Mouse (Mus musculus) adrenal gland, adult 2 months (tissue): ENCODE measurements around the gene Mrps33. TPM values are rescaled to one million over a fixed set of nuclear protein-coding genes. Genes with fewer than 3 reads are reported as not detected.

ENCODE experiments used
- DNase-seq: peaks from one replicate; pipeline ENCODE4 v3.0.0; 2021
- polyA plus RNA-seq: library from polyadenylated mRNA; depleted of rRNA; stranded (reverse); fragments of >200 nt; gene quantifications from 2 replicates; pipeline ENCODE4 v1.2.3, GENCODE M21; 2012; rRNA removed
- total RNA-seq, 2 experiments: library from RNA; stranded (reverse); gene quantifications; 2 replicates each; pipeline ENCODE4 v1.2.3; 2021

Mrps33 gene
- total and polyA plus RNA-seq, 3 experiments: 11.2 to 82.0 (median 71.3) TPM

DNA sequence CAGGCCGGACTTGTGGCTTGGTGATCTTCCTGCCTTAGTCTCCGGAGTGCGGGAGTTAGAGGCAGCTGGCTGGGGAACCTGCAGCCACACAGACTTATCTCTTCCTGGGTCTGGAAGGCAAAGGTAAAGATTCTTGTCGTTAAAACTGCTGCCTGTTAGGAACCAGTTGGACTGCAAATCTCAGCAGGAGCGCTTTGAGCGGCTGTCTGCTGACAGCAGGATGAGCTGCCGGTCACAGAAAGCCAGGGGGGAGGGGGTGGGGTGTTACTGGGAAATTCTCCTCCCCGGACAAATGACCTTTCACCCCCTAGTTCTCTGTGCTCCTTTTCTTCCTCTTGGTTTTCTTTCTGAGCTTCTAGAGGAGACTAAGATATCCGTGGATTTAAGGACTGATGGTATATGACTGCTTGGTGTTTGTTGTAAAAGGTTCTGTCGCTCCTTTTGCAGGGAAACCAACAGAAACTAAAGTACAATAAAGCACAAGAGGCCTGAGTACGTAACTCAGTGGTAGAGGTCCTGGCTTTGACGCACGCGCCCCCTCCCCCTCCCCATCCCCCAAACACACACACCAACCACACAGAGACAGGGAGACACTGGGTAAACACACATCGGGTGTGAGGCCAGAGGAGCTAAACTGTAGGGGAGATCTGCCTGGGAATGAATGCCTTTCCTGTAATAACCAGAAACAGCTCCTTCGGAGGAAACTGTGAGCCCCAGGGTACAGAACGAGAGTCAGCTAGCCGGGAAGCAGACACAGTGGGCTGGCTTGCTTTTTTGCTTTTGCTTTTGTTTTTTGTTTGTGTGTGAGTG lies 29.7 kb downstream of the Mrps33 start:
- DNase-seq: peak; percentile 21

DNA sequence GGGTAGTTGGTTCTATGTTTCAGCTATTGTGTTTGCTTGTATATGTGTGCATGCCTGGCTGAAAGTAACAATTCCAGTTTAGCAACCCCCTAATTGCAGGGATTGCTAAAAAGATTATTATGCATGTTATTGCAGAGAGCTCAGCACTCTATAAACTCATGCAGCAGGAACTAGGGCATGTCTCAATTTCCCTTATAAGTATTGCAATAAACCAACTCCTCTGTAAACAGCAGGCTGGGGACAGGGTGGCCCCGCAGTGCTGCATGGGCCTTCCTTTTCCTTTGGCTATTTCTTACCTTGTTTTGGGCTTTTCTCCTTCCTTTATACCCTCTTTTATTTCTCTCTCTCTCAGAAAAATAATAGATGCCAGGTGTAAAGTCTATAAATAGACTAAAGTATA lies 32.3 kb downstream of the Mrps33 start:
- no peak for DNase-seq

GRCm38 (mm10) chr6:39776275-39776674 lies 34.5 kb downstream of the Mrps33 start:
- no peak for DNase-seq

DNA sequence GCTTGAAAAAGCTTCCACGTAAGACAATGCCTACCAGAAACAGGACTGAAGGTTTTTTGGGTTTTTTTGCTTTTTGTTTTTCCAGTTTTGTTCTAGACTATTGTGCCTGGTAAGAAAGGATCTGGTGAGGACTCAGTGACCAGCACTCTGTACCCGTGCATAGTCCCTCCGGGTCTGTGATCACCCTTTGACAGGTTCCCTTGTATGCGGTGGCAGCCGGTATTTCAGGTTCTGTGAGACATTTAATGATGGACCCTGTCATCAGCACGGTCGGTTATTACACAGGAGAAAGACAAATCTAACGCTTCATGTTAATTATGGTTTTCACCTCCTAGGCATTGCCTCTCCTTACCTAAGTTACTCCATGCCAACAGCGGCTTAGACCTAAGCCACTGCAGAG lies 35.8 kb downstream of the Mrps33 start:
- no peak for DNase-seq

GRCm38 (mm10) chr6:39757229-39757628 lies 53.6 kb downstream of the Mrps33 start:
- DNase-seq: no peak

Other genes with a start within 250 kb of the Mrps33 start
- gene Adck2, start 237.1 kb downstream of the Mrps33 start, total RNA-seq: 10 to 100 TPM; 20.4 to 27.3 TPM
- gene Adck2, start 237.1 kb downstream of the Mrps33 start, polyA plus RNA-seq: 18.7 and 20.7 TPM in 2 replicates
- not detected for gene Gm42420, start 225.2 kb downstream of the Mrps33 start, total RNA-seq
- gene Gm42420, start 225.2 kb downstream of the Mrps33 start, polyA plus RNA-seq: 0.52 and 0.54 TPM in 2 replicates
- gene Ndufb2, start 218.4 kb downstream of the Mrps33 start, total RNA-seq: 100 to 1,000 TPM; 137 to 247 TPM
- gene Ndufb2, start 218.4 kb downstream of the Mrps33 start, polyA plus RNA-seq: 964 and 1,102 TPM in 2 replicates
- gene Braf, start 85.5 kb downstream of the Mrps33 start, total RNA-seq: 10 to 100 TPM; 29.2 to 41.6 TPM
- gene Braf, start 85.5 kb downstream of the Mrps33 start, polyA plus RNA-seq: 3.1 and 4.0 TPM in 2 replicates
- 10 to 100 TPM in 1 of 2 experiments, 1 to 10 TPM in 1; 8.9 to 31.3 TPM for gene Tmem178b, start 62.3 kb upstream of the Mrps33 start, total RNA-seq
- gene Tmem178b, start 62.3 kb upstream of the Mrps33 start, polyA plus RNA-seq: 7.0 and 15.4 TPM in 2 replicates